7 mouse cellular contexts compared by ENCODE assay signal in genomic region chr6:114930038-114930591, GRCm38 (mm10). TPM values are rescaled to one million over a fixed set of nuclear protein-coding genes. Genes with fewer than 3 reads are reported as not detected.
DNase-seq lines count a peak whose midpoint lies in the region; ATAC-seq lines count a peak whose summit lies in the region.

No protein-coding gene starts in this region.

- DNase-seq in spleen, adult 18-20 months: peak; percentile 45 to 64
- DNase-seq in spleen, adult 12 weeks (ENCODE audit: low spot score): no peak
- peak; percentile 48 for DNase-seq in cerebellum, adult 8-10 months
- DNase-seq in lung, postnatal 36 days: peak; percentile 90
- DNase-seq in right cerebral cortex, postnatal 10 days (ENCODE audit: low spot score in 2 of 2): no peak
- no peak for DNase-seq in ovary, postnatal 10 days (ENCODE audit: low spot score)

- H3K9me3 ChIP-seq in kidney, embryonic 14.5 days (ENCODE audit: control insufficient read depth, low read length): peaks cover 6% of the 10 kb centered on the region; the same call in 1 of the 2 replicates

- peak overlapping the region; percentile 33 for H3K4me2 ChIP-seq in kidney, embryonic 14.5 days (replicated peaks; ENCODE audit: low read depth, low read length)

- H3K27ac ChIP-seq in kidney, embryonic 14.5 days (ENCODE audit: low read depth, low read length): no peak overlapping the region

- H3K36me3 ChIP-seq in kidney, embryonic 14.5 days (ENCODE audit: control insufficient read depth, insufficient read depth, low read length): no peaks in the 10 kb centered on the region

- WGBS in kidney, embryonic 14.5 days: 14% methylated on average over 11 of the region's 11 CpGs

- peak overlapping the region; percentile 24; the same call in 1 of the 2 replicates for H3K9ac ChIP-seq in kidney, embryonic 14.5 days (ENCODE audit: low read depth, low read length)

- no peak overlapping the region; the same call in 1 of the 2 replicates for H3K4me3 ChIP-seq in kidney, embryonic 14.5 days (ENCODE audit: low read length)

- no peaks in the 10 kb centered on the region for H3K27me3 ChIP-seq in kidney, embryonic 14.5 days (ENCODE audit: control insufficient read depth, insufficient read depth, low read length)

- no peak for ATAC-seq in kidney, embryonic 14.5 days (ENCODE audit: low FRiP score, low TSS enrichment)

- peaks cover 13% of the 10 kb centered on the region; the same call in 1 of the 2 replicates for H3K4me1 ChIP-seq in kidney, embryonic 14.5 days (ENCODE audit: control insufficient read depth, insufficient read depth, low read length)

RNA-seq across cellular contexts. Expression of gene Vgll4, which starts 39.7 kb away (rescaled TPM):
- polyA plus RNA-seq in kidney, embryonic 14.5 days (2014; fragmentation: Nextera tagmentation; extraction: Ambion mirVana): 68.8 and 83.0 TPM in 2 replicates

Comparison
In these comparisons a context has a peak if more than half of its experiments do, and no peak if none do; other contexts are left out.
1. DNase-seq: peak in spleen, adult 18-20 months (2 of 2), cerebellum, adult 8-10 months (single experiment) and lung, postnatal 36 days (single experiment); none in spleen, adult 12 weeks (single experiment), right cerebral cortex, postnatal 10 days (0 of 2) and ovary, postnatal 10 days (single experiment).